Mouse (Mus musculus) myocyte (in vitro differentiated cells): ENCODE results near the gene Pnpla1.

Source experiments
- CEBPB ChIP-seq: IDR thresholded peaks from 2 replicates; pipeline ENCODE4 v1.6.1; 2011; ENCODE audit warnings: mild to moderate bottlenecking, moderate library complexity; ENCODE audit not compliant: poor library complexity, insufficient read depth, severe bottlenecking
- E2F4 ChIP-seq: IDR thresholded peaks from one replicate; pipeline ENCODE4 v1.6.1; 2011; ENCODE audit warnings: mild to moderate bottlenecking, control low read depth, moderate library complexity; ENCODE audit not compliant: insufficient read depth
- POLR2A ChIP-seq: IDR thresholded peaks from one replicate; pipeline ENCODE4 v1.6.1; 2011; ENCODE audit warnings: low read depth, mild to moderate bottlenecking, control low read depth, moderate library complexity; ENCODE audit not compliant: insufficient read length
- SRF ChIP-seq: IDR thresholded peaks from one replicate; pipeline ENCODE4 v1.6.1; 2011; ENCODE audit warnings: low read depth; ENCODE audit not compliant: control insufficient read depth, insufficient read length
- TCF3 ChIP-seq: IDR thresholded peaks from one replicate; pipeline ENCODE4 v1.6.1; 2011; ENCODE audit warnings: low read depth, control low read depth; ENCODE audit not compliant: insufficient read length

DNA sequence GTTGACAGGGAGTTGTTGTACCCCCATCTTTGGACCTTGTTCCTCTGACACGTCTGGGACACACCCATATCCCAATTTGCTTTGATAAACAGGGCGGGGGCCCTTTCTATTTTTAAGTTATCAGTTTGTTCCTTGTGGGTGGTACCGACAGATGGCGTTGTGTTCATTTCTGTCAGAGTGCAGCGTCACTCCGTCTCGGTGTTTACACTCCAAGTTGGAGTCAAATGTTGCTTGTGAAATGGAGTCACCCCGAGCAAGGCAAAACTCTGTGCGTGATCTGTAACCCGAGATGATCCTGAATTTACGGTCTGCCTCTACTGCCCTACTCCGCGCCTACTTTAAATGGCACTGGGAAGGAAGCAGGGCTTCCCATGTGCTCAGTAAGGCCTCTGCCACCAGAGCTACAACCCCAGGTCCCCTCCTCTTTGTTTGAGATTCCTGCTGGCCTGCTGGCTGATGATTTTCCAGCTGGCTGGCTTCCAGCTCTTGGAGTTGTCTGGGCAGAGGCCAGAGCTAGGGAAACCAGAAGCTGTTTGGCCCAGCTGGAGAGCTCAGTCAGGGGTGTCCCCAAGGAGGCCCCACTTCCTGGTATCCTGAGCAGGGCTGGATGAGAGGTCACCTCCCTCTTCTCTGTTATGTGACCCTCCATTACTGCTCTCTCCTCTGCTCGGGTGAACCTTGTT is 72.3 kb downstream of the Pnpla1 start:
- TF ChIP-seq SRF (no peak), POLR2A (no peak), E2F4 (no peak), CEBPB (no peak), TCF3 (no peak)
